Mouse (Mus musculus) cortical plate, adult 2 months (tissue): ENCODE results near the gene Samm50.

Source experiments
- CTCF ChIP-seq: fragments of 200-500 bp; IDR thresholded peaks from 2 replicates; pipeline ENCODE4 v1.5.1; 2011; ENCODE audit warnings: mild to moderate bottlenecking, control low read depth, low read length; ENCODE audit not compliant: insufficient read depth; ENCODE audit errors: extremely low read depth
- POLR2A ChIP-seq: fragments of 200-500 bp; IDR thresholded peaks from 2 replicates; pipeline ENCODE4 v1.6.1; 2011; ENCODE audit warnings: mild to moderate bottlenecking, low read length, control low read depth; ENCODE audit not compliant: insufficient read depth; ENCODE audit errors: extremely low read depth

- TF ChIP-seq CTCF (no peak), POLR2A (no peak)
Observed at GRCm38 (mm10) chr15:84251227-84251626, 59.2 kb downstream of the Samm50 start.
